Comparison of ENCODE assay signal across 8 mouse cellular contexts in the genomic region with DNA sequence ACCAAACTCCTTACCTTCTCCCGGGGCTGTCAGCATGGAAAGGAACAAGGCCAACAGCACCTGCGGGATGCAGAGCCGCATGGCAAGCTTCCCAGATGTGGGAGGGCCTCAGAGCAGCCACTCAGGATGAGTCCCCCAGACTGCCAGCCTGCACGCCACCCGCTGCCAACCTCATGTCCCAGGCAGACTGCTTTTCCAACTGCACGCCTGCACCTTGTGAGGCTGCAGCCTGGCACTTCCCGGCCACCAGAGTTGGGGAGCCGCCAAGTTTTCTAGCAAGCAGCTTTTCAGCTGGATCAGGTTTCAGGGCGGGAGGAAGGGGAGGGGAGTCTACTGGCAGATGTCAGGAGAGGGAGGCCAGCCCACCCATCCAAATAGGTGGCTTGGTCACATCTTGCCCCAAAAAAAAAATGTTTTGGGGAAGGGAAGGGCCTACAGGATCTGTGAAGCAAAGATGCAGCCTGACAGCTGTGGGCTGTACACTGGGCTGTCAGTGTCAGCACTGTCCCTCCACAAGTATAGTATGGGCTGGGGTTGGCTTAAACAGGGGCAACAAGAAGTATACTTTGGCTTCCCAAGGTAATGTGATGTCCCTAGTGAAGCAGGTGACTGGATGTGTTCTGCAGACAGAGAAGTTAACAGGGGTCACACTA. TPM values are rescaled to one million over a fixed set of nuclear protein-coding genes. Genes with fewer than 3 reads are reported as not detected.
DNase-seq lines count a peak whose midpoint lies in the region; ATAC-seq lines count a peak whose summit lies in the region.
"Had no signal": no experiment of that assay in that cellular context is flagged by ENCODE, and none has a peak within 500 bp of the region (broad histone marks: within the 10 kb centered on the region; RNA-seq: fewer than 3 reads in every experiment).

A gene (minus strand): TSS at position 215 of the 653 bp plus-strand sequence.

- peak within 1 kb of the TSS; percentile 39 for H3K4me2 ChIP-seq in kidney, embryonic 15.5 days
- H3K4me2 ChIP-seq in limb, embryonic 12.5 days: peak within 1 kb of the TSS; percentile 44

- no peaks in the 10 kb centered on the region for H3K27me3 ChIP-seq in kidney, embryonic 15.5 days
- peaks cover 35% of the 10 kb centered on the region for H3K27me3 ChIP-seq in limb, embryonic 12.5 days

- peak; percentile 83 for DNase-seq in adrenal gland, postnatal 14 days
- peak; percentile 47 for DNase-seq in embryo, embryonic 11.5 days (ENCODE audit: low read depth, low spot score)
- peak; percentile 40 for DNase-seq in heart, adult 8-10 months (ENCODE audit: low spot score)
- DNase-seq in ovary, postnatal 10 days (ENCODE audit: low spot score): peak; percentile 7
- DNase-seq in thymus, postnatal 25 days: no peak

- no peak within 1 kb of the TSS for H3K9ac ChIP-seq in kidney, embryonic 15.5 days
- H3K9ac ChIP-seq in limb, embryonic 12.5 days (replicated peaks): no peak within 1 kb of the TSS

- H3K36me3 ChIP-seq in kidney, embryonic 15.5 days: no peaks in the 10 kb centered on the region
- H3K36me3 ChIP-seq in limb, embryonic 12.5 days: no peaks in the 10 kb centered on the region

- no peak within 1 kb of the TSS for H3K4me3 ChIP-seq in kidney, embryonic 15.5 days (replicated peaks)
- peak within 1 kb of the TSS; percentile 21; the same call in 1 of the 2 replicates for H3K4me3 ChIP-seq in limb, embryonic 12.5 days (replicated peaks)
- H3K4me3 ChIP-seq: erythroblast, embryonic 14.5 days had no signal

- H3K27ac ChIP-seq in kidney, embryonic 15.5 days: 0 out of 2 replicates have a peak within 1 kb of the TSS, but pooled peaks have one; percentile 29
- H3K27ac ChIP-seq in limb, embryonic 12.5 days: peak within 1 kb of the TSS; percentile 50

- peak; percentile 71 for ATAC-seq in kidney, embryonic 15.5 days (replicated peaks; ENCODE audit: low FRiP score)
- ATAC-seq in limb, embryonic 12.5 days (ENCODE audit: insufficient number of reproducible peaks, insufficient read depth, low FRiP score, low TSS enrichment, low read depth): peak; percentile 62; the same call in 1 of the 2 replicates

- no peaks in the 10 kb centered on the region for H3K9me3 ChIP-seq in kidney, embryonic 15.5 days (replicated peaks)
- H3K9me3 ChIP-seq in limb, embryonic 12.5 days: no peaks in the 10 kb centered on the region

- 3% methylated on average over 9 of the region's 9 CpGs for WGBS in kidney, embryonic 15.5 days
- 0% methylated on average over 9 of the region's 9 CpGs for WGBS in limb, embryonic 12.5 days

- peaks cover 10% of the 10 kb centered on the region for H3K4me1 ChIP-seq in kidney, embryonic 15.5 days
- H3K4me1 ChIP-seq in limb, embryonic 12.5 days (replicated peaks): peaks cover 17% of the 10 kb centered on the region

RNA-seq across cellular contexts. Expression of the gene that starts here (rescaled TPM):
- 3.1 and 8.4 TPM in 2 replicates for total RNA-seq in adrenal gland, postnatal 14 days (2021)
- total RNA-seq in heart, adult 8-10 months (2022): under 1 TPM in 2 of 4 experiments, not detected in 2; 0.24 to 0.28 TPM
- polyA plus RNA-seq in kidney, embryonic 15.5 days (2015; fragmentation: Nextera tagmentation; extraction: Ambion mirVana): 0.86 and 0.90 TPM in 2 replicates
- 0.88 and 1.3 TPM in 2 replicates for polyA plus RNA-seq in limb, embryonic 12.5 days (2016; fragmentation: Nextera tagmentation; extraction: Ambion mirVana)

Comparison
In these comparisons a context has a peak if more than half of its experiments do, and no peak if none do; other contexts are left out.
1. Peak in DNase-seq in heart, adult 8-10 months; RNA of the gene not detected or under 1 TPM.
2. Peak in ATAC-seq, H3K27ac ChIP-seq and H3K4me2 ChIP-seq in kidney, embryonic 15.5 days; RNA of the gene not detected or under 1 TPM.